Mouse (Mus musculus): Measurements from ENCODE around the gene Neurl3. TPM values are rescaled to one million over a fixed set of nuclear protein-coding genes. Genes with fewer than 3 reads are reported as not detected.

Gene Neurl3
- total RNA-seq, 1 experiment from 2014 or later, result 22.6 TPM

DNA sequence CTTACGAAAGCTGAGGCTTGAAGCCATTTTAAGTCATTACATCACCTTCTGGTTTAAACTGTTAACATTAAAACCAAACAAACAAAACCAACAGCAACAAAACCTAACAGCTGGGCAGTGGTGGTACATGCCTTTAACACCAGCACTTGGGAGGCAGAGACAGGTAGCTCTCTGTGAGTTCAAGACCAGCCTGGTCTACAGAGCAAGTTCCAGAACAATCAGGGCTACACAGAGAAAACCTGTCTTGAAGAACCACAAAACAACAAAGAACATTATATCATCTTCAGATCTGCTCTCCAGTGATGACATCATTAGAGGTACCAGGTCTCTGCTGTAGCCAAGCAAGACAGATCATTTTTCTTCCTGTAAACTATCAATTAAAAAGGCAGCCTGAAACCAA lies 14.1 kb downstream of the Neurl3 start:
- ATAC-seq (replicated peaks; ENCODE audit: low read depth, poor library complexity, severe bottlenecking), result no peak

DNA sequence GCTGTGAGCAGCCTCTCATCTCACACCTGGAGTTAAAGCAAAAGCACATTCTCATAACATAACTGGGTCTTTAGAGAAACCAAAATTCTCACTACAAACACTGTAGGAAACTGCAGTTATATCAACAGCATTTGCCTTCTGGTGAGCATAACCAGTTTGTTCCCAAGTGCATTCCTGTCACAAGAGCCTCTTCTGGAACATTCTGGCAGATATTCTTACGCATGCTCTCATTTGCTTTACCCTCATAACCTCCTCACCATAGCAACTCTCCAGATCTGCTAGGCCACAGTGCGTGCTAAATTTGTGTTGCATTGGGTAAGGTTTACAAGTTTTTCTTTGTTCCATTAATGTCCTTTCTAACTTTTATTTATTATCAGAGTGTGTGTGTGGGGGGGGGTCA lies 15.2 kb downstream of the Neurl3 start:
- no peak for ATAC-seq (replicated peaks; ENCODE audit: low read depth, poor library complexity, severe bottlenecking)

GRCm38 (mm10) chr1:36258631-36259030 lies 15.8 kb downstream of the Neurl3 start:
- no peak for ATAC-seq (replicated peaks; ENCODE audit: low read depth, poor library complexity, severe bottlenecking)

- ATAC-seq (replicated peaks; ENCODE audit: low read depth, poor library complexity, severe bottlenecking), result no peak
Observed at GRCm38 (mm10) chr1:36257276-36257675, 17.2 kb downstream of the Neurl3 start.

DNA sequence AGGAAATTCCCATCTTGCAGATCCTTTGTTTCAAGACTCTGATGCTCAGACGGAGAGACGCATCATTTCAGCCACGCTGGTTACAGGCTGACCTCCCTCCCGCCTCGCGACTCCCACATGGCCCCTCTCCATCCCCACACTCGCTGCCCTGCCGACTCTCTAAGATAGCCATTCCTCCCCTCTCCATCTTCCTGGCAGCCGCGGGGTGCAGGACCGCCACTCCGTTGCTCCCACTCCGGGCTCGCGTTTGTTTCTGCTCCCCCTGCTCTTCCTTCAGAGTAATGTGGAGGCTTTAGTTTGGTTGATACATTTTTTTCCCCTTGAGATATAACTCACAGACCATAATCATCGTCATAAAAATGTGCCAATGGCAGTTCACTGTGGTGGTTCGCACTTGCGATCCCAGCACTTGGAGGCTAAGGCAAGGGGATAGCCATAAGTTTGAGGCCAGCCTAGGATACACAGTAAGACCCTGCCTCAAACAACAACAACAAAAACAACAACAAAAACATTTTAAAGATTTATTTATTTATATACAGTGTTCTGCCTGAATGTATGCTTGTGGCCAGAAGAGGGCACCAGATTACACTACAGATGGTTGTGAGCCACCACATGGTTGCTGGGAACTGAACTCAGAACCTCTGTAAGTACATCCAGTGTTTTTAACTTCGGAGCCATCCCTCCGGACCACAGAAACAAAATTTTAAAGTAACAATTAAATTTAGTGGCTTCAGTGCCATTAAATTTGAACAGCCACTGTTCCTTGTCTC lies 18.4 kb downstream of the Neurl3 start:
- no peak for ATAC-seq (replicated peaks; ENCODE audit: low read depth, poor library complexity, severe bottlenecking)

GRCm38 (mm10) chr1:36254635-36255360 lies 19.7 kb downstream of the Neurl3 start:
- no peak; the same call in 1 of the 2 replicates for ATAC-seq (replicated peaks; ENCODE audit: low read depth, poor library complexity, severe bottlenecking)

DNA sequence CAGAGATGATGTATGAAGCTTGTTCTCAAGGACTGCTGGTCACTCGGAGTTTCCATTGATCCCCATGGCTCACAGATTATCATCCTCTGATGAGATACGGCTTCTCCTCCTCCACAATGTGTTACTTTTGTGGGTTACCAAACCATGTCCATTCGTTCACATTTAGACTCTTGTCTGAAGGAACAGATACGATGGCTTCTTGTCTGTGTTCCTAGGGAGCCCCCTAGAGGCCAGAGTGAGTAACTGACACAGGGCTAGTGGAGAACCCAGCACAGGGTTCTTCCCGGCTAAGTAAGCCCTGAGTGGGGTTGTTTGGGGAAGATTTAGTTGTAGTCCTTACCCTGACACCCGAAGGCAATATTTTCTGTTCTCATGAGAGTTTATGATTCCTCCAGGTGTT lies 21.7 kb downstream of the Neurl3 start:
- peak; percentile 96 for ATAC-seq (replicated peaks; ENCODE audit: low read depth, poor library complexity, severe bottlenecking)

GRCm38 (mm10) chr1:36251426-36251825 lies 23.1 kb downstream of the Neurl3 start:
- no peak for ATAC-seq (replicated peaks; ENCODE audit: low read depth, poor library complexity, severe bottlenecking)

GRCm38 (mm10) chr1:36246688-36247087 lies 27.8 kb downstream of the Neurl3 start:
- no peak for ATAC-seq (replicated peaks; ENCODE audit: low read depth, poor library complexity, severe bottlenecking)

DNA sequence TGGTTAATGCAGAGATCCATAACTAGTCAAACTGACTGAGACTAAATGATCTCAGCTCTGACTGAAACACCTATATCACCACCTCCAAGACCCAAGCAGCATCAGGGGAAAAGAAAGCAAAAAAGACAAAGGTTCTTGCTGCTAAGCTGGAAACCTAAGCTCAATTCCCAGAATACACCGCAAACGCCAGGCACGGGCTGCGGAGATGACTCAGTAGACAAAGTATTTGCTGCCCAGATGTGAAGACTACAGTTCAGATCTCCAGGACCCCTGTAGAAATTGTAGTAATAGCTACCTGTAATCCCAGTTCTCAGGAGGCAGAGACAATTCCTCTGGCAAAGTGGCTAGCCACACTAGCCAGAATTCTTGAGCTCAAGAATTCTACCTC lies 29.7 kb downstream of the Neurl3 start:
- no peak for ATAC-seq (replicated peaks; ENCODE audit: low read depth, poor library complexity, severe bottlenecking)

GRCm38 (mm10) chr1:36244058-36244827 lies 30.2 kb downstream of the Neurl3 start, which contains the start of gene Uggt1:
Uggt1 (minus strand) TSS chr1:36244720.
- ATAC-seq (replicated peaks; ENCODE audit: low read depth, poor library complexity, severe bottlenecking), result peak; percentile 96

- peak; percentile 7; the same call in 1 of the 2 replicates for ATAC-seq (replicated peaks; ENCODE audit: low read depth, poor library complexity, severe bottlenecking)
Observed at GRCm38 (mm10) chr1:36243447-36244057, 30.9 kb downstream of the Neurl3 start.

GRCm38 (mm10) chr1:36241903-36242429 lies 32.5 kb downstream of the Neurl3 start:
- no peak for ATAC-seq (replicated peaks; ENCODE audit: low read depth, poor library complexity, severe bottlenecking)

- no peak for ATAC-seq (replicated peaks; ENCODE audit: low read depth, poor library complexity, severe bottlenecking)
Observed at GRCm38 (mm10) chr1:36240176-36240575, 34.3 kb downstream of the Neurl3 start.

DNA sequence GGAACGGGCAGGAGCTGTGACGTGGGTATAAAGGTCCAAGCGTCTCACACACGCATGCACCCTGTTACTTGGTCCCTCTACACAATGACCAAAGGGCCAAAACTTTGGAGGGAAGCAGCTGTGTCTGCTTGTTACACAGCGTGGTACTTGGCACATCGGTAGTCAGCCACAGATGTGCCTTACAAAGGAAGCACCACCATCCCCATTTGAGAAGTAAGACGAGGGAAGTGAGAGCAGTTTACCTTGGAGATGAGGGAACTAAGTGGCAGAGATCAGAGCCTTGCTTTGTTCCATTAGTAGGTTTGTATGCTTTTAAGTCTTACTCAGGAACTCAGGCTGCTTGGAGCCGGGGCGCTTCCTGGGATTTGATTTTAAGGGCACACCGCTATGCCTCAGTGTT lies 35.1 kb downstream of the Neurl3 start:
- ATAC-seq (replicated peaks; ENCODE audit: low read depth, poor library complexity, severe bottlenecking), result peak; percentile 39

DNA sequence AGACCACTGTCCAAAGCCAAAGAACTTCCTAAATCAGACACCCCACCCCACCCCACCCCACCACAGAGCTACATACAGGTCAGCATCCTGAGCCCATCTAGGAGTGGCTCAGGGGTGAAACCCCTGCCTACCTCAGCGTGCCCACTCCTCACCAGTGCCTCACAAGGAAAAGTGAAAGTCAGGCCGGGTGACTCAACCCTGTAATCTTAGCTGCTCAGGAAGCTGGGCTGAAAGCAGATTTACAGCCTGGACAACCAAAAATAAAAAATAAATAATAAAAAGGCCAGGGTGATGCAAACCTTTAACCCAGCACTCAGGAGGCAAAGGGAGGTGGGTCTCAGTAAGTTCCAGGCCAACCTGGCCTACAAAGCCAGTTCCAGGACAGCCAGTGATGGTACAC lies 38.6 kb downstream of the Neurl3 start:
- ATAC-seq (replicated peaks; ENCODE audit: low read depth, poor library complexity, severe bottlenecking), result no peak

- peak; percentile 27; the same call in 1 of the 2 replicates for ATAC-seq (replicated peaks; ENCODE audit: low read depth, poor library complexity, severe bottlenecking)
Observed at GRCm38 (mm10) chr1:36235057-36235639, 39.3 kb downstream of the Neurl3 start.

DNA sequence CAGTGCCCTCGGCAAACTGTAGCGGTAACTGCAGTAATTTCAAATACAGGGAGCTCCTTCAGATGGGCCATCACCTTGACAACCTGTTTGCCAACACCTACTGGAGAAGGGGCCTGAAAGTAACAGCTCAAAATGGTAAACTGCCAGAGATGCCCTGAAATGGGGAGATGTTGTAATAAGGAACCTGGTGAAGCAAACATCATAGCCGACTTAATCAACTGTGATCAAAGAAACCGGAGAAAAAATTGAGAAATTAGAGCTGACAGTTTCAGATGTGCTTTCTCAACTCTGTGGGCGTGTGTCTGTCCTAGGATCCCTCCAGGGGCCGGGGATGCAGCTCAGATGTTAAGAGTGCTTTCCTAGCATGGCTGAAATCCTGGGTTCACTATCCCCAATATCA lies 41.3 kb downstream of the Neurl3 start:
- no peak for ATAC-seq (replicated peaks; ENCODE audit: low read depth, poor library complexity, severe bottlenecking)

DNA sequence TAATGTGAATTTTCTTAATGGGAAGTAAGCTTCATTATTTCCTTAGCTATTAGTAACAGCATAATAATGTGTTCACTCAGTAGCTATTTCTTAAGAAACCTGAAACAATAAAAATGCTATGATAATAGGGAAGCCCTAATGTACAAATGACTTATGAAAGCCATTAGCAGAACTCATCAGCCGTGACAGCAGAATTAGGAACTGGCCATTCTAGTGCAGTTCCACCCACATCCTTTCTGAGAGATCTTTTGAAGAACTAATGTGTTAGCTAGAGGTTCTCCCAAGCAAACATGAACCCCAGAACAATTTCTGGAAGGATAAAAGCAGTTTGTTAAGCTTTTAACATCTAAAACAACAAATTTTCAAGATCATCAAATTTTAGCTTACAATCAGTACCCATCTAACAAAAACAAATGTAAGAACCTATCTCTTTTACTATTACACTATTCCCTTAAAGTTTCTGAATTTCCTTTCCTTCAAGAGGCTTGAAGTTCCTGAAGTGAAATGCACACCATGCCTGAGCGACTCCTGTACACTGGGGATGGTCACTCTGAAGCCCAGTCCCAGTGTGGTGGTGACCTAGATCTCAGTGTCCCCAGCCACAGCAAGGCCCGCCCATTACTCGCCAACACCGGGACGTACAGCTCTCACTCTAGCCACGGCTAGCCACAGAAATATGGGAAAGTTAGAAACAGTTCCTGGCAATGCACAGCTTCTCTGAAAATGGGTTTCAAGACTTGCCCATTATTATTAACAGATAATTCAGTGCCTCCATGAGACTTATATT lies 43.4 kb downstream of the Neurl3 start:
- ATAC-seq (replicated peaks; ENCODE audit: low read depth, poor library complexity, severe bottlenecking), result peak; percentile 63
